Mouse (Mus musculus): ENCODE measurements around the gene Bsn. TPM values are rescaled to one million over a fixed set of nuclear protein-coding genes. Genes with fewer than 3 reads are reported as not detected.

The Bsn gene
- polyA plus RNA-seq, 1 experiment from 2014 or later: 0.25 TPM

DNA sequence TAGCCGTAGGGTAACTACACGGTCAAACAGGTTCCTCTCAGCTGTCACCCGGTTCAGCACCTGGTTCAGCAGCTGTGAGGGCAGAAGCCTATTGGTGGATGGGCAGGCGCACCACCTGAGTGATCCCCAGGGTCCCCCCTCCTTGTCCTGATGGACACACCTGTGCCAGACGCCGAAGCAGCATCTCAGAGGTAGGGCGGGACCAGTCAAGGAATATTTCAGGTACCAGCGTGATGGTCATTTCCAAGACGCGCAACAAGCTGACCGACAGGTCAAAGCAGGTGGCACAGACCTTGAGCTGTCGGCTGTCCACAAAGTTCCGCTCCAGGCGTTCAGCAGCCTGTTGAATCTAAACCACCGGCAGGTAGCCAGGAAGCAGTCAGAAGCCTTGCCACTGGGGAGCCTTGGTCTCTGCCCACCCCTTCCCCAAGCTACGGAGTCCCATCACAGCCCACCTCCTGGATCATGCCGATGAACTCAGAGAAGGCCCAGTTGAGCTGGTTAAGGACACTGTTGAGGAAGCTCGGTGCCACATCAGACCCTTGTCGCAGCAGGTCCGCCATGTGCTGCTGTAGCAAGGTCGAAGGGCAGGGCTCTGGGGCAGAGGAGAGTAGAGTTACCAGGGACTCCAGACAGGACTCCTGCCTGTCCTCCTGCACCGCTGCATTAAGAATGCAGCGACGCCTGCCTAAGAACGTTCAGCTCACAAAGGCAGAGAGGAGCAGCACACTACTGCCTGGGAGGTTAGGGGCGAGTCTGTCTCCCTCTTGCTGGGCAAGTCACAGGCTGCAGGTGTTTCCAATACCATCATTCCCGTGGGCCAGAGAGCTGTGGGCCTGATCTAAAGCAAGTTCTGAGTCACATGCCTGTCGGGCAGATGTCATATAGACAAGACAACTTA lies 133.6 kb downstream of the Bsn start:
- H3K4me3 ChIP-seq (replicated peaks; ENCODE audit: low read depth, low read length): no peak overlapping the region
- no peak overlapping the region for H3K27ac ChIP-seq
- peaks cover 45% of the 10 kb centered on the region for H3K36me3 ChIP-seq (ENCODE audit: insufficient read depth, low read length)
- no peak overlapping the region for H3K9ac ChIP-seq (ENCODE audit: low read depth, low read length)
- DNase-seq (ENCODE audit: low spot score) (no peak), ATAC-seq (replicated peaks; ENCODE audit: low FRiP score, low read depth) (no peak)
- TF ChIP-seq CTCF (IDR thresholded peaks at IDR 0.05; ENCODE audit: low read depth): no peak
- 75% methylated on average over 28 of the region's 28 CpGs for WGBS
- peaks cover 3% of the 10 kb centered on the region; the same call in 1 of the 2 replicates for H3K4me1 ChIP-seq (replicated peaks; ENCODE audit: insufficient read depth, low read length)
- no peaks in the 10 kb centered on the region for H3K9me3 ChIP-seq (replicated peaks; ENCODE audit: low read length)
- no peaks in the 10 kb centered on the region for H3K27me3 ChIP-seq (ENCODE audit: insufficient read depth, low read length)
- H3K4me2 ChIP-seq (ENCODE audit: low read length): no peak overlapping the region

DNA sequence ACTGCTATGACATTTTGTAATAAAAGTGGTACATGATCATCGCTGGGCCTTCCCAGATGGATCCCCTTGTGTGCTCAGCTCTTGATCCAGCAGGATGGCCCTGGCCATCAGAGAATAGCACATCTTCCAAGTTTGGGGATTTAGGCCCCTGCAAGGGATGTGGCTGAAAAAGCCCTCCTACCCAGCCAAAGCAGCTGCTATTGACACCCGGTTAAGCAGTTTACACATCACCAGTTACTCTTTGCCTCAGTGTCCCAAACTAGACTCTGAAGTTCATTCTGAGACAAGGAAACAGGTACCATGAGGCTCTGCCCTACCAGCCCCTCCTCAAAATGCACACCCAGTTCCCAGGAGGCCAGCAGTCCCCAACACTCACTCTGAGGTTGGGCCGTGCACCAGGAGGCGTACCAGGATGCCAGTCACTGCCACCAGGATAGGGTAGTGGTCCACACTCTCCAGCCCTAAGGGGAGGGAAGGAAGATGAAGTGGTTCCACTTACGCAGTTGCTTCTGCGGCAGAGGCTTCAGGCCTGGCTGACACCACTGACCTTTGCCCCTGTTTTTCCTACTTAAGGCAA lies 134.4 kb downstream of the Bsn start:
- ATAC-seq (replicated peaks; ENCODE audit: low FRiP score, low read depth) (no peak), DNase-seq (ENCODE audit: low spot score) (no peak)
- Histone ChIP-seq H3K4me2 (ENCODE audit: low read length) (no peak overlapping the region), H3K9me3 (replicated peaks; ENCODE audit: low read length) (no peaks in the 10 kb centered on the region), H3K27ac (no peak overlapping the region), H3K36me3 (ENCODE audit: insufficient read depth, low read length) (peaks cover 47% of the 10 kb centered on the region), H3K9ac (ENCODE audit: low read depth, low read length) (no peak overlapping the region), H3K4me3 (replicated peaks; ENCODE audit: low read depth, low read length) (no peak overlapping the region), H3K4me1 (replicated peaks; ENCODE audit: insufficient read depth, low read length) (peaks cover 3% of the 10 kb centered on the region; the same call in 1 of the 2 replicates), H3K27me3 (ENCODE audit: insufficient read depth, low read length) (no peaks in the 10 kb centered on the region)
- 83% methylated on average over 6 of the region's 6 CpGs for WGBS
- TF ChIP-seq CTCF (IDR thresholded peaks at IDR 0.05; ENCODE audit: low read depth): no peak

DNA sequence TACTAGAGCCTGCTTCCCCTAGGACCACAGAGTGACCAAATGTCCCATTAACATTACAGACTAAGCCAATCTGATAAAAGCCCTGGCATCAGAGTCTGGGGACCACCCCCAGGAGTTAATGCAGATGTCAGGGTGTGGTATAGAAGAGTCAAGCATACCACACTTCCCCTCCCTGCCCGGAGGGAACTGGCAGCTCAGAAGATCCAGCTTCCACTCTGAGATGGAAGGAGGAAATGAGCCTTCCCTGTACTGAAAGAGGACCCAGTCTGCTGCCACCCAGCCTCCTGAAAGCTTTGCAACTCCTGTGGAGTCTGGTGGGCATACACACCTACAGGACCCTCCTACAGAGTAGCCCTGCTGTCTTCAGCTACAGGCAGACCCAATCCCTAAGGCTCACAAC lies 135.1 kb downstream of the Bsn start:
- DNase-seq (ENCODE audit: low spot score): no peak
- Histone ChIP-seq H3K27me3 (ENCODE audit: insufficient read depth, low read length) (no peaks in the 10 kb centered on the region), H3K9ac (ENCODE audit: low read depth, low read length) (no peak overlapping the region), H3K27ac (no peak overlapping the region), H3K4me1 (replicated peaks; ENCODE audit: insufficient read depth, low read length) (peaks cover 3% of the 10 kb centered on the region; the same call in 1 of the 2 replicates), H3K4me3 (replicated peaks; ENCODE audit: low read depth, low read length) (no peak overlapping the region), H3K36me3 (ENCODE audit: insufficient read depth, low read length) (peaks cover 47% of the 10 kb centered on the region), H3K4me2 (ENCODE audit: low read length) (no peak overlapping the region), H3K9me3 (replicated peaks; ENCODE audit: low read length) (no peaks in the 10 kb centered on the region)
- no peak for TF ChIP-seq CTCF (IDR thresholded peaks at IDR 0.05; ENCODE audit: low read depth)
- 94% methylated on average over 1 of the region's 1 CpGs for WGBS
- ATAC-seq (replicated peaks; ENCODE audit: low FRiP score, low read depth): no peak

DNA sequence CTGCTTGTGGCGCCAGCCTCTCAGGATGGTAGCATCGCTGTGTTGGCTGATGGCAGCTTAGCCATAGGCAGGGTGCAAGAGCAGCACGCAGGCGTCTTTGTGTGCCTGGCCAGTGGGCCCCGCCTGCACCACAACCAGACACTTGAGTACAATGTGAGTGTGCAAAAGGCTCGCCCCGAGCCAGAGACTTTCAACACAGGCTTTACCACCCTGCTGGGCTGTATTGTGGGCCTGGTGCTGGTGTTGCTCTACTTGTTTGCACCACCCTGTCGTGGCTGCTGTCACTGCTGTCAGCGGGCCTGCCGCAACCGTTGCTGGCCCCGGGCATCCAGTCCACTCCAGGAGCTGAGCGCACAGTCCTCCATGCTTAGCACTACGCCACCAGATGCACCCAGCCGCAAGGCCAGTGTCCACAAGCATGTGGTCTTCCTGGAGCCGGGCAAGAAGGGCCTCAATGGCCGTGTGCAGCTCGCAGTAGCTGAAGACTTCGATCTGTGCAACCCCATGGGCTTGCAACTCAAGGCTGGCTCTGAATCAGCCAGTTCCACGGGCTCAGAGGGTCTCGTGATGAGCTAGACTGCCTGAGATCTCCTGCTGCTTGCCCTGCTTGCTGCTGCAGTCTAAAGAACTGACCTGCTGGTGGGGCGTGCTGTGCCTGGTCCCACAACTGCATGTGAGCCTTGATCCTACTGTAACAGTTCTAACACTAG lies 135.7 kb downstream of the Bsn start:
- DNase-seq (ENCODE audit: low spot score): no peak
- no peaks in the 10 kb centered on the region for H3K9me3 ChIP-seq (replicated peaks; ENCODE audit: low read length)
- no peaks in the 10 kb centered on the region for H3K27me3 ChIP-seq (ENCODE audit: insufficient read depth, low read length)
- TF ChIP-seq CTCF (IDR thresholded peaks at IDR 0.05; ENCODE audit: low read depth): no peak
- H3K9ac ChIP-seq (ENCODE audit: low read depth, low read length): no peak overlapping the region
- no peak overlapping the region for H3K4me3 ChIP-seq (replicated peaks; ENCODE audit: low read depth, low read length)
- H3K27ac ChIP-seq: no peak overlapping the region
- peaks cover 46% of the 10 kb centered on the region for H3K36me3 ChIP-seq (ENCODE audit: insufficient read depth, low read length)
- H3K4me2 ChIP-seq (ENCODE audit: low read length): no peak overlapping the region
- WGBS: 90% methylated on average over 22 of the region's 22 CpGs
- H3K4me1 ChIP-seq (replicated peaks; ENCODE audit: insufficient read depth, low read length): peaks cover 8% of the 10 kb centered on the region; the same call in 1 of the 2 replicates
- ATAC-seq (replicated peaks; ENCODE audit: low FRiP score, low read depth): no peak

DNA sequence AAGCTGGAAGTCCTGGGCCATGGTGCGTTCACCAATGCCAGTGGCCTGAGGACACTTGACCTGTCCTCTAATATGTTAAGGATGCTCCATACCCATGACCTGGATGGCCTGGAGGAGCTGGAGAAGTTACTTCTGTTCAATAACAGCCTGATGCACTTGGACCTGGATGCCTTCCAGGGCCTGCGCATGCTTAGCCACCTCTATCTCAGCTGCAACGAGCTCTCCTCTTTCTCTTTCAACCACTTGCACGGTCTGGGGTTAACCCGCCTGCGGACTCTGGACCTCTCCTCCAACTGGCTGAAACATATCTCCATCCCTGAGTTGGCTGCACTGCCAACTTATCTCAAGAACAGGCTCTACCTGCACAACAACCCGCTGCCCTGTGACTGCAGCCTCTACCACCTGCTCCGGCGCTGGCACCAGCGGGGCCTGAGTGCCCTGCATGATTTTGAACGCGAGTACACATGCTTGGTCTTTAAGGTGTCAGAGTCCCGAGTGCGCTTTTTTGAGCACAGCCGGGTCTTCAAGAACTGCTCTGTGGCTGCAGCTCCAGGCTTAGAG lies 136.4 kb downstream of the Bsn start:
- no peak for TF ChIP-seq CTCF (IDR thresholded peaks at IDR 0.05; ENCODE audit: low read depth)
- DNase-seq (ENCODE audit: low spot score): no peak
- Histone ChIP-seq H3K9ac (ENCODE audit: low read depth, low read length) (no peak overlapping the region), H3K4me1 (replicated peaks; ENCODE audit: insufficient read depth, low read length) (peaks cover 9% of the 10 kb centered on the region; the same call in 1 of the 2 replicates), H3K27ac (no peak overlapping the region; the same call in 1 of the 2 replicates), H3K36me3 (ENCODE audit: insufficient read depth, low read length) (peaks cover 39% of the 10 kb centered on the region), H3K4me2 (ENCODE audit: low read length) (no peak overlapping the region), H3K27me3 (ENCODE audit: insufficient read depth, low read length) (no peaks in the 10 kb centered on the region), H3K4me3 (replicated peaks; ENCODE audit: low read depth, low read length) (no peak overlapping the region), H3K9me3 (replicated peaks; ENCODE audit: low read length) (no peaks in the 10 kb centered on the region)
- WGBS: 90% methylated on average over 15 of the region's 15 CpGs
- ATAC-seq (replicated peaks; ENCODE audit: low FRiP score, low read depth): no peak

Data from kidney, postnatal 0 days (tissue).